Mouse (Mus musculus) olfactory bulb, adult 2 months (tissue): Measurements from ENCODE around the gene Arl6ip5.

ENCODE experiments used
- CTCF ChIP-seq: fragments of 200-500 bp; IDR thresholded peaks from 2 replicates; pipeline ENCODE4 v1.5.1; 2012; ENCODE audit warnings: low read depth, mild to moderate bottlenecking, low read length, moderate library complexity; ENCODE audit not compliant: insufficient read depth
- POLR2A ChIP-seq: fragments of 200-500 bp; IDR thresholded peaks from 2 replicates; pipeline ENCODE4 v1.6.1; 2012; ENCODE audit warnings: mild to moderate bottlenecking, low read depth, low read length, moderate library complexity; ENCODE audit not compliant: insufficient read depth

DNA sequence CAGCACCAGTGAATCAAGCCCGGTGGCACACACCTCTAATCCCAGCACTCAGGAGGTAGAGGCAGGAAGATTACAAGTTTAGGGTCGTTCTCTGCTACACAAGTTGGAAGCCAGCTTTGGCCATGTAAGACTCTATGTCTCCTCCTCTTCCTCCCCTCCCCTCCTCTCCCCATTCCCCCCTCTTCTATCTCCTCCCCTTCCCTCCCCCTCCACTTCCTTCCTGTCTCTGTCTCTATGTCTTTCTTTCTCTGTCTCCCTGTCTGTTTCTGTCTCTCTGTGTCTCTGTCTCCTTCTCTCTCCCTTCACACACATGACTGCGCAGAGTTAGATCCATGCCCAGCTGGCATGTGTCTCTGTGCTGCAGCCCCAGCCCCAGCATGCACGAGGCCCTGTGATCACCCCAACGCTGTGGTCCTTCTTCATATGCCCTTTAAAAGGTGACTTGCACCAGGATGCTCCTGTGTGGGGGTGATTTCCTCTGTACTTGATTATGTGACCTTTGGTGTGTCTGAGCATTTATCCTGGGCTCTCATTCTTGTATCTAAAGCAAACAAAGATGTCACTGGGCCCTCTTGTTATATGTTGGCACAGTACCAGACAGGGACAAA, 66.5 kb downstream of the Arl6ip5 start:
- TF ChIP-seq POLR2A (no peak), CTCF (no peak)
